Mouse (Mus musculus): ENCODE measurements around the gene Myh7b.

- TF ChIP-seq CTCF (IDR thresholded peaks at IDR 0.05; ENCODE audit: borderline replicate concordance, control insufficient read depth, extremely low read depth, insufficient read depth, low read length, poor library complexity) (no peak), POLR2A (IDR thresholded peaks at IDR 0.05; ENCODE audit: control insufficient read depth, extremely low read depth, insufficient read depth, low read length, poor library complexity) (no peak)
Observed at GRCm38 (mm10) chr2:155573001-155573400, 38.0 kb upstream of the Myh7b start.
